Mouse (Mus musculus) forebrain, embryonic 14.5 days (tissue): ENCODE data around the gene Hps5. TPM values are rescaled to one million over a fixed set of nuclear protein-coding genes. Genes with fewer than 3 reads are reported as not detected.

Source experiments
- ATAC-seq: fragments of 200-750 bp; cut with Nextera tagmentation; 2 replicates; pipeline ENCODE4 v1.8.0; 2017; ENCODE audit warnings: mild to moderate bottlenecking, moderate library complexity
- DNase-seq: peaks from one replicate; pipeline ENCODE4 v3.0.0-alpha.2; 2015; ENCODE audit warnings: low spot score
- H3K27ac ChIP-seq: fragments of 300-500 bp; sonication (generic); 2 replicates; pipeline ENCODE4 v1.5.1; 2014; ENCODE audit warnings: low read depth, mild to moderate bottlenecking, control low read depth, low read length, moderate library complexity
- H3K27me3 ChIP-seq: fragments of 300-500 bp; sonication (generic); replicated peaks from 2 replicates; pipeline ENCODE4 v1.6.1; 2014; ENCODE audit warnings: low read length, control low read depth, mixed read lengths; ENCODE audit not compliant: control insufficient read depth, insufficient read depth
- H3K36me3 ChIP-seq: fragments of 300-500 bp; sonication (generic); 2 replicates; pipeline ENCODE4 v1.6.1; 2014; ENCODE audit warnings: low read length, control low read depth; ENCODE audit not compliant: control insufficient read depth, insufficient read depth
- H3K4me1 ChIP-seq: fragments of 300-500 bp; sonication (generic); 2 replicates; pipeline ENCODE4 v1.6.1; 2014; ENCODE audit warnings: antibody characterized with exemption, low read length, control low read depth; ENCODE audit not compliant: control insufficient read depth, insufficient read depth
- H3K4me2 ChIP-seq: fragments of 300-500 bp; sonication (generic); 2 replicates; pipeline ENCODE4 v1.6.1; 2014; ENCODE audit warnings: mild to moderate bottlenecking, control low read depth, low read length
- H3K4me3 ChIP-seq: fragments of 300-500 bp; sonication (generic); 2 replicates; pipeline ENCODE4 v1.5.1; 2014; ENCODE audit warnings: low read depth, low read length, control low read depth
- H3K9ac ChIP-seq: fragments of 300-500 bp; sonication (generic); 2 replicates; pipeline ENCODE4 v1.6.1; 2014; ENCODE audit warnings: mild to moderate bottlenecking, low read length, control low read depth, moderate library complexity
- H3K9me3 ChIP-seq: fragments of 300-500 bp; sonication (generic); replicated peaks from 2 replicates; pipeline ENCODE4 v1.6.1; 2016; ENCODE audit warnings: low read length, control low read depth, mixed read lengths; ENCODE audit not compliant: control insufficient read depth
- WGBS: fragments of 180-500 bp; shearing (Covaris S2); extraction: QIAGEN DNeasy Blood & Tissue Kit; methylation state at CpG from one replicate; pipeline ENCODE4 v1.1.7; 2014; 5-methylcytosine and 5-hydroxymethylcytosine counted together
- polyA plus RNA-seq: library from polyadenylated mRNA; unstranded; fragments of >200 nt; fragmentation: Nextera tagmentation; extraction: Ambion mirVana; gene quantifications from 2 replicates; pipeline ENCODE4 v1.2.1, GENCODE M21; 2014

The Hps5 gene
- polyA plus RNA-seq: 10.1 and 11.3 TPM in 2 replicates

GRCm38 (mm10) chr7:46795287-46796205 lies at the start of gene Hps5, which contains the start of gene Gtf2h1:
TSS of gene Hps5 (minus strand) at chr7:46796064.
TSS of gene Gtf2h1 (plus strand) at chr7:46796103.
- peak within 1 kb of the TSS; percentile 86 for H3K27ac ChIP-seq
- peak within 1 kb of the TSS; percentile 96 for H3K4me3 ChIP-seq
- peaks cover 24% of the 10 kb centered on the region for H3K36me3 ChIP-seq
- DNase-seq: peak; percentile 98
- H3K4me2 ChIP-seq: peak within 1 kb of the TSS; percentile 96
- H3K4me1 ChIP-seq: peaks cover 20% of the 10 kb centered on the region
- H3K9ac ChIP-seq: peak within 1 kb of the TSS; percentile 94
- under 1% methylated on average over 66 of the region's 75 CpGs for WGBS
- ATAC-seq: peak; percentile 99
- no peaks in the 10 kb centered on the region for H3K27me3 ChIP-seq
- H3K9me3 ChIP-seq: no peaks in the 10 kb centered on the region

- Histone ChIP-seq H3K4me3 (peak overlapping the region; percentile 72), H3K36me3 (peaks cover 26% of the 10 kb centered on the region), H3K4me2 (peak overlapping the region; percentile 84), H3K27me3 (no peaks in the 10 kb centered on the region), H3K4me1 (no peaks in the 10 kb centered on the region; the same call in 1 of the 2 replicates), H3K27ac (peak overlapping the region; percentile 78), H3K9me3 (no peaks in the 10 kb centered on the region), H3K9ac (peak overlapping the region; percentile 89)
- DNase-seq (peak; percentile 95), ATAC-seq (peak; percentile 91)
- WGBS: under 1% methylated on average over 51 of the region's 51 CpGs
Measured at GRCm38 (mm10) chr7:46845211-46845977, 49.5 kb upstream of the Hps5 start.

- no peak overlapping the region for H3K4me3 ChIP-seq
- no peak overlapping the region for H3K4me2 ChIP-seq
- H3K9me3 ChIP-seq: no peaks in the 10 kb centered on the region
- H3K27me3 ChIP-seq: no peaks in the 10 kb centered on the region
- ATAC-seq: no peak
- WGBS: 89% methylated on average over 4 of the region's 4 CpGs
- H3K9ac ChIP-seq: no peak overlapping the region
- peaks cover 3% of the 10 kb centered on the region; the same call in 1 of the 2 replicates for H3K4me1 ChIP-seq
- no peak for DNase-seq
- H3K27ac ChIP-seq: no peak overlapping the region
- H3K36me3 ChIP-seq: peaks cover 8% of the 10 kb centered on the region
Measured at GRCm38 (mm10) chr7:46843576-46843975, 47.7 kb upstream of the Hps5 start.

- Histone ChIP-seq H3K9ac (no peak overlapping the region), H3K36me3 (no peaks in the 10 kb centered on the region), H3K9me3 (no peaks in the 10 kb centered on the region), H3K4me1 (peaks cover 10% of the 10 kb centered on the region), H3K4me2 (no peak overlapping the region), H3K27ac (no peak overlapping the region), H3K4me3 (no peak overlapping the region), H3K27me3 (no peaks in the 10 kb centered on the region)
- DNase-seq (no peak), ATAC-seq (no peak)
- 33% methylated on average over 5 of the region's 5 CpGs for WGBS
Measured at GRCm38 (mm10) chr7:46842278-46842677, 46.4 kb upstream of the Hps5 start.

- no peaks in the 10 kb centered on the region for H3K27me3 ChIP-seq
- H3K9me3 ChIP-seq: no peaks in the 10 kb centered on the region
- no peak within 1 kb of the TSS for H3K27ac ChIP-seq
- no peaks in the 10 kb centered on the region for H3K36me3 ChIP-seq
- H3K4me2 ChIP-seq: no peak within 1 kb of the TSS
- H3K9ac ChIP-seq: no peak within 1 kb of the TSS
- no peak for DNase-seq
- H3K4me1 ChIP-seq: peaks cover 10% of the 10 kb centered on the region
- ATAC-seq: no peak
- WGBS: 29% methylated on average over 6 of the region's 6 CpGs
- no peak within 1 kb of the TSS for H3K4me3 ChIP-seq
Measured at GRCm38 (mm10) chr7:46840787-46841525, 45.1 kb upstream of the Hps5 start, which contains the start of gene Ldha. TSS of gene Ldha (plus strand) at chr7:46841475.

- Histone ChIP-seq H3K27ac (no peak overlapping the region), H3K9ac (no peak overlapping the region), H3K9me3 (no peaks in the 10 kb centered on the region), H3K4me2 (no peak overlapping the region), H3K27me3 (no peaks in the 10 kb centered on the region), H3K36me3 (no peaks in the 10 kb centered on the region), H3K4me1 (peaks cover 10% of the 10 kb centered on the region), H3K4me3 (no peak overlapping the region)
- no peak for DNase-seq
- WGBS: 65% methylated on average over 4 of the region's 4 CpGs
- ATAC-seq: no peak
Measured at GRCm38 (mm10) chr7:46840326-46840725, 44.5 kb upstream of the Hps5 start.

GRCm38 (mm10) chr7:46839861-46840260 lies 44.0 kb upstream of the Hps5 start:
- Histone ChIP-seq H3K4me2 (no peak overlapping the region), H3K36me3 (no peaks in the 10 kb centered on the region), H3K9ac (no peak overlapping the region), H3K27me3 (no peaks in the 10 kb centered on the region), H3K27ac (no peak overlapping the region), H3K9me3 (no peaks in the 10 kb centered on the region), H3K4me3 (no peak overlapping the region), H3K4me1 (peaks cover 10% of the 10 kb centered on the region)
- no peak for ATAC-seq
- DNase-seq: no peak
- 75% methylated on average over 5 of the region's 5 CpGs for WGBS

- H3K4me2 ChIP-seq: no peak overlapping the region
- no peak overlapping the region for H3K4me3 ChIP-seq
- no peaks in the 10 kb centered on the region for H3K36me3 ChIP-seq
- 36% methylated on average over 7 of the region's 7 CpGs for WGBS
- H3K27ac ChIP-seq: no peak overlapping the region
- no peaks in the 10 kb centered on the region for H3K27me3 ChIP-seq
- no peaks in the 10 kb centered on the region for H3K9me3 ChIP-seq
- H3K9ac ChIP-seq: no peak overlapping the region
- no peak for DNase-seq
- ATAC-seq: peak; percentile 18
- peaks cover 10% of the 10 kb centered on the region for H3K4me1 ChIP-seq
Measured at GRCm38 (mm10) chr7:46839446-46839845, 43.6 kb upstream of the Hps5 start.
